Mouse (Mus musculus): ENCODE data around the gene Cds1. TPM values are rescaled to one million over a fixed set of nuclear protein-coding genes. Genes with fewer than 3 reads are reported as not detected.

Cds1 gene
- polyA plus RNA-seq (2021; fragmentation: Nextera tagmentation) = 8.8 and 14.2 TPM in 2 replicates
- long read RNA-seq, experiment 1, partial matches to known transcripts = 37 of 48 reads
- long read RNA-seq, experiment 1, other reads (novel, unspliced or antisense) = 9 of 48 reads
- long read RNA-seq, experiment 2, partial matches to known transcripts = 6 of 35 reads
- long read RNA-seq, experiment 2, other reads (novel, unspliced or antisense) = 28 of 35 reads

DNA sequence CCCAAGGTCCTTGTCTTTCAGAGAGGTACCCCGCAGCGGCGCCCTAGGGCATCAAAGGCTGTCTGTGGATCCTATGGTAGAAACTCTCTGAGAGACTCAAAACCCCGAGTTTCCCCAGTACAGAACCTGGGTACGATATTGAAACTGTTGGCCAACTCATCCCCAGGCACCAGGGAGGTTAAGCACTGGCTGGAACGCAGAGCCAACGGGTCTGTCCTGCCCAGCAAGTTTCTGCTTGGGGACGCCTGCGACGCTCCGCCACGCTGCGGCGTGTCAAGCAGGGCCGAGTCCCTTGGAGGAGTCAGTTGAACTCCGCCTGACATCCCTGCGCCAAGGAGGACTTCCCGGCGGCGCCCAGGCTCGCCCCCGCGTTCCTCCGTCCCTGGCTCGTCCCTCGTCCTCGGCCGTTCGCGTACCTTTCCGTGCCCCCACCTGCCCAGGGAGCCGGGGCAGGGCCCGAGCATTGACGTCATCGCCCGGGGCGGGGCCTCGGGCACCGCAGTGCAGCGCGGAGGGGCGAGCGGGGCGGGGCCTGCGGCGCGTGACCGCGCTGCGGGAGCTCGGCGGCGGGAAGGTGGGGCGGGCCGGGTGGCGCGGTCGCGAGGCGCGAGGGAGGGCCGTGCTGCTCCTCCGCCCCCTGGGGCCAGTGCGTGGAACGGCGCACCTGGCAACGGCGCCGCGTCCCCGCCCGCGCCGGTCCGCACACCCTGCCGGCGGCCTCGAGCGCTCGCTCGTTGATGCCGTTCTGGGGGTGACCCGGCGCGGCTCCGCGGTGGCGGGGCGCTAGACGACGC is at the start of gene Cds1:
Cds1 (plus strand) TSS at position 577 of the 794 bp plus-strand sequence.

Other genes with a start within 250 kb of the Cds1 start
- gene Nkx6-1, start 100.1 kb upstream of the Cds1 start, polyA plus RNA-seq (2021; fragmentation: Nextera tagmentation) = 0.04 TPM in 1 of 2 replicates, not detected in the other